Mouse (Mus musculus) heart, embryonic 10.5 days (tissue): ENCODE measurements at regions not wholly inside any gene's neighbourhood (a gene's known extent, or its start where the extent isn't known, plus 50 kb on each side); places are given as distances from the start of the nearest gene placed in this dataset.

Experiments
- DNase-seq: peaks from one replicate; pipeline ENCODE4 v3.0.0-alpha.2; 2017; ENCODE audit warnings: low spot score
- H3K27ac ChIP-seq: fragments of 300-500 bp; sonication (generic); 2 replicates; pipeline ENCODE4 v1.5.1; 2016; ENCODE audit warnings: mild to moderate bottlenecking
- H3K27me3 ChIP-seq: fragments of 300-500 bp; sonication (generic); 2 replicates; pipeline ENCODE4 v1.6.1; 2016; ENCODE audit warnings: mild to moderate bottlenecking; ENCODE audit not compliant: poor library complexity, insufficient read depth, severe bottlenecking
- H3K36me3 ChIP-seq: fragments of 300-500 bp; sonication (generic); 2 replicates; pipeline ENCODE4 v1.6.1; 2016; ENCODE audit warnings: mild to moderate bottlenecking, moderate library complexity
- H3K4me1 ChIP-seq: fragments of 300-500 bp; sonication (generic); 2 replicates; pipeline ENCODE4 v1.6.1; 2016; ENCODE audit warnings: mild to moderate bottlenecking
- H3K4me3 ChIP-seq: fragments of 300-500 bp; sonication (generic); 2 replicates; pipeline ENCODE4 v1.5.1; 2016; ENCODE audit warnings: mild to moderate bottlenecking, moderate library complexity
- H3K9me3 ChIP-seq: fragments of 300-500 bp; sonication (generic); 2 replicates; pipeline ENCODE4 v1.6.1; 2016; ENCODE audit warnings: mild to moderate bottlenecking, moderate library complexity
- WGBS: fragments of 180-500 bp; shearing (Covaris S2); methylation state at CpG from one replicate; pipeline ENCODE4 v1.1.7; 2016; 5-methylcytosine and 5-hydroxymethylcytosine counted together

DNA sequence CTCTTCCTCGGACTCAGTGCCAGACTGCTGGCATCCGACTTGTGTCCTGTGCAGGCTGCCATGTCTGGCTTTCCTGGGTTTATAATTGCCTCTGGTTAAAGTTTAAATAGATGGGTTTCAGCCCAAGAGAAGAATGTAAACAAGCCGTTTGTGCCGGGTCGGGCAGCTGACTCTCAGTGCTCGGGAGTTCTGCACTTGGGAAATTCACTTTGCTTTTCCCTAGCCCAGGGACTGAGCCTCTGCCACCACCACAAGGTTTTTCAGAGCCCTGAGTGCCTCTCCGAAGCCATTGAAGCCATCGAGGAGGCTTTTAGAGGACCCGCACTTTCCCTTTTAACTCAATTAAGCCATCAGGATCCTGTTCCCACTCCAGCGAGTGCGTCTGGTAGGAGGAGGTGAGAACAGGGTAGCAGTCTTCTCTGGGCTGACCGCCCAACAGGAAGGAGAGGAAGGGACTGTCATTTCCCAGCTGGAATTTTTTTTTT lies 80.8 kb upstream of the Mkln1 start:
- Histone ChIP-seq H3K27me3 (no peaks in the 10 kb centered on the region), H3K36me3 (no peaks in the 10 kb centered on the region), H3K4me1 (peaks cover 17% of the 10 kb centered on the region), H3K27ac (peak overlapping the region; percentile 60), H3K9me3 (no peaks in the 10 kb centered on the region), H3K4me3 (peak overlapping the region; percentile 46)
- 6% methylated on average over 12 of the region's 12 CpGs for WGBS
- DNase-seq: no peak

GRCm38 (mm10) chr6:31318506-31318905 lies 80.0 kb upstream of the Mkln1 start:
- H3K9me3 ChIP-seq: no peaks in the 10 kb centered on the region
- DNase-seq: peak; percentile 79

GRCm38 (mm10) chr6:31319431-31319830 lies 79.1 kb upstream of the Mkln1 start:
- H3K9me3 ChIP-seq: no peaks in the 10 kb centered on the region
- no peak overlapping the region for H3K4me3 ChIP-seq
- WGBS: 68% methylated on average over 2 of the region's 2 CpGs
- no peaks in the 10 kb centered on the region for H3K36me3 ChIP-seq
- H3K27me3 ChIP-seq: no peaks in the 10 kb centered on the region
- no peak overlapping the region for H3K27ac ChIP-seq
- peaks cover 21% of the 10 kb centered on the region for H3K4me1 ChIP-seq
- no peak for DNase-seq

More at GRCm38 (mm10) chr6:31318506-31318905, 80.0 kb upstream of the Mkln1 start:
- peak overlapping the region; percentile 46 for H3K4me3 ChIP-seq
- WGBS: 3% methylated on average over 11 of the region's 11 CpGs
- no peaks in the 10 kb centered on the region for H3K36me3 ChIP-seq
- H3K27ac ChIP-seq: no peak overlapping the region; the same call in 1 of the 2 replicates
- peaks cover 17% of the 10 kb centered on the region for H3K4me1 ChIP-seq
- no peaks in the 10 kb centered on the region for H3K27me3 ChIP-seq

DNA sequence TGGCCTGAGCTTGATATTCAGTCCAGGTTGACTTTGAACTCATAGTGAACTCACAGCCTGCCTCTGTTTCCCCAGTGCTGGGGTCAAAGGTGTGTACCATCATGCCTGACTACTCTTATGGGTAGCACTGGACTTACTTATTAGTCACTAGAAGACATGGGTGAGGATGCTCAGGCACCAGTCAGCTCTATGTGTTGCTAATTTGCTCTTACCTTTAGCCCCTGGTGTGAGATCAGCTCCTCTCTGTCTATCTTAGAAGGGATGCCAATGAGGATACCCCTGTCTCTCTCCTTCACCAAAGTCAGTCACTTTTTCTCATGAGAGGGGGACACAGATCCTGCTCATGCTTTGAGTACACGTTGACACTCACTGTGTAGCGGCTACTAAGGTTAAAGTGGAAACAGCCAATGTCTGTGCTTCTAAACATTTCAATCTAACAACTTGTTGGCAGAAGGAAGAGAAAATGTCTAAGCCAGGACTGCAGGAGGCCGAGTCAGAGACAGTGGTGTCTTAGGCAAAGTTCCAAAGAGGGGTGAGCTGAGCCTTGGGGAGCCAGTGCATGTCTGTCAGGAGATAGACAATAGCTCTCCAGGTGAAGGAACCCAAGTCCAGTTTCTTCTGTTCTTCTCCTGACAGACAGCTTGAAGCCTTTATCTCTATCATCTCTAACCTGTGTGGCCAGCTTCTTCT lies 78.2 kb upstream of the Mkln1 start:
- Histone ChIP-seq H3K36me3 (no peaks in the 10 kb centered on the region), H3K4me3 (no peak overlapping the region), H3K4me1 (peaks cover 26% of the 10 kb centered on the region), H3K27me3 (no peaks in the 10 kb centered on the region), H3K9me3 (no peaks in the 10 kb centered on the region), H3K27ac (no peak overlapping the region)
- DNase-seq: no peak
- 74% methylated on average over 3 of the region's 3 CpGs for WGBS

DNA sequence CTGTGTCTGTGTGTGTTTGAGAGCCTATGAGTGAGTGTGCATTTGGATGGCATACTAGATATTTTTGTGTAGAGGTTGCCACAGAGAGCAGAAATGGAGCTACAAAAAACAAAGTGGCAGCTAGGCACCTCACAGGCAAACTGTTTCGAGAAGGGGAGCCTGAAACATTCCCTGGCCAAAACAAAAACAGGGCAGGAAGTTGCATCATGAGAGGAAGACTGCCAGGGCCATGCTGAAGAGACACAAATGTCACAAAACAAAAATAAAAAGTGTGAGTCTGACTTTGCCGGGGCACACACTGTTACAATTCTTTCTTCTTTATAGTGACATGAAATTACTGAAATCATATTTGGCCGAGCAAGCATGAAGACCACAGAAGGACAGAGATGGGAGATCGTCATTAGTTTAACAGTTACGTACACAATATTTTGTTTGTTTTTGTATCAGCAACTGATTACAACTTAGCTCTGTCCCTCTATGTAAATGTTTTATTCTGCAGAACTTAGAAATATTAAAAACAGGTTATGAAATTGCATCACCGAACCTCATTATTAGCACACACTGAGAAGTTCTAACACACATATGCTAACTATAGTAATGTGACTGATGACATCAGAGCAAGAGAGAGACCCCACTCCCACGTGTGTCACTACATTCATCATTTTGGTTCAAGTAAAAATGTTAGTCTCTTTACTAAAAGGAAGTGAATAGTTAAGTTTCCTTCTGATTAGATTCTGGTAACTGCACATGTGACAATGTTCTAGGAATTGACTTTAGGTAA lies 77.3 kb upstream of the Mkln1 start:
- H3K36me3 ChIP-seq: no peaks in the 10 kb centered on the region
- no peak overlapping the region for H3K27ac ChIP-seq
- no peaks in the 10 kb centered on the region for H3K27me3 ChIP-seq
- peaks cover 26% of the 10 kb centered on the region for H3K4me1 ChIP-seq
- no peaks in the 10 kb centered on the region for H3K9me3 ChIP-seq
- 73% methylated on average over 7 of the region's 7 CpGs for WGBS
- no peak overlapping the region for H3K4me3 ChIP-seq
- no peak for DNase-seq

- no peaks in the 10 kb centered on the region for H3K9me3 ChIP-seq
- H3K27me3 ChIP-seq: no peaks in the 10 kb centered on the region
- no peaks in the 10 kb centered on the region for H3K36me3 ChIP-seq
- WGBS: 54% methylated on average over 10 of the region's 10 CpGs
- H3K4me1 ChIP-seq: peaks cover 26% of the 10 kb centered on the region
- H3K27ac ChIP-seq: no peak overlapping the region
- no peak for DNase-seq
- no peak overlapping the region for H3K4me3 ChIP-seq
Observed at GRCm38 (mm10) chr6:31321902-31322301, 76.6 kb upstream of the Mkln1 start.

DNA sequence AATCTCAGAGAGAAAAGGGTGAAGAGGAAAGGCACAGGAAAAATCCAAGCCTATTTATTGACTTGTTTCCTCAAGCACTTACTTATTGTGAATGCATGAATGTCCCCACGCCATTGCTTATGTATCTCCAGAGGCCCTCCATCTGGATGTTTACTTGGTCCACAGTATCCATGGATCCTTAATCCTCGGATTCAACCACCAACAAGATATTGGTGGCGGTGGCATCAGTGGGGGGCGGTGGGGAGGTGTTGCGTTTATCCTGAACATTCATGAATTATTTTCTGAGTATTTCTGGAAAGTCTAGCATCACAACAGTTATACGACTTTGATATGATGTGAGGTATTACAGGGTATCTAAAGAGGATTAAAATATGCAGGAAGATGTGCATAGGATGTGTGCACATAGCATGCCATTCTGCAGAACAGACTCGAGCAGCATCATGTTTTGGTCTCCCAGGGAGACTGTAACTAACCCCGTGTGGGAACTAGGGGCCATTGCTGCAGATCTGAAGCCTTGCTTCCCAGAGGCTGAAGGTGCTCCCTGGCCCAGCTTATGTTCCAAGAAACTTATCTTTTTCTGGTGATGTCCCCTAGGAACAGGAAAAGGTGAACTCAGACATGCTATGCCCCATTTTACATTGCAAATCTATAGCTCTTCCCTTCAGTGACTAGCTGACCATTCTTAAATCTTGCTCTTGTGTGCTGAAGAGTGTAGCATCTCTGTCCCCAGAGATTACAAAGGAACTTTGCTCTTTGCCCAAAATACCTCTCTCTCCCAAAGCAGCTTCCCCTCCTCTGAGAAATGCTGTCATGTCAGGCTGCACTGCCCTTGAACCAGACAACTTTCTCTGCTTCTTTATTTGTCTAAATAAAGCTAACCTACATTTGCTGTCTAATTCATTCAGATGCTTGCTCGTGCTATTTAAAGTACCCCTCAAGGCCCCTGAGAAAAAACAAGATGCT lies 75.0 kb upstream of the Mkln1 start:
- Histone ChIP-seq H3K4me3 (no peak overlapping the region), H3K9me3 (no peaks in the 10 kb centered on the region), H3K36me3 (no peaks in the 10 kb centered on the region), H3K27me3 (no peaks in the 10 kb centered on the region), H3K27ac (no peak overlapping the region), H3K4me1 (peaks cover 15% of the 10 kb centered on the region)
- WGBS: 68% methylated on average over 9 of the region's 9 CpGs
- peak; percentile 58 for DNase-seq

GRCm38 (mm10) chr6:31324717-31325116 lies 73.8 kb upstream of the Mkln1 start:
- no peaks in the 10 kb centered on the region for H3K36me3 ChIP-seq
- no peak for DNase-seq
- 57% methylated on average over 6 of the region's 6 CpGs for WGBS
- H3K4me1 ChIP-seq: peaks cover 13% of the 10 kb centered on the region; the same call in 1 of the 2 replicates
- H3K4me3 ChIP-seq: no peak overlapping the region
- H3K27me3 ChIP-seq: no peaks in the 10 kb centered on the region
- H3K27ac ChIP-seq: no peak overlapping the region
- no peaks in the 10 kb centered on the region for H3K9me3 ChIP-seq

DNA sequence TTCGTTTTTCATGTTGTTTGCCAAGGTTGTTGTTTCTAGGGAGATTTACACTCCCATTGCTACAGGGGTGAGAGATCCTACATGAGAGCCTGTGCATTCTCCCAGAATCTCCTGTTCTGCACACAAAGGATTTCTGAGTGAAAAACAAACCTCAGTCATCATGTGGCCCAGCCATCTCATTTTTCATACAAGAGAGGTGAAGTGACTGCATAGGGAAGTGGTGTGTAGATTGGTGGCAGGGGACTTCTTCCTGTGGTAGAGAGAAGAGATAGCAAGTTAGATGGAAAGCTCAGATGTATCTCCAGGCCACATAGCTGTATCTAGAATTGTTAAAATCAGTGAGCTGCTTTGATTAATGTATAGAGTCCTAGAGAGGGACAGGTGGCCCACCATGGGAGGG lies 72.9 kb upstream of the Mkln1 start:
- no peak for DNase-seq
- Histone ChIP-seq H3K36me3 (no peaks in the 10 kb centered on the region), H3K27ac (no peak overlapping the region), H3K4me1 (peaks cover 13% of the 10 kb centered on the region; the same call in 1 of the 2 replicates), H3K9me3 (no peaks in the 10 kb centered on the region), H3K4me3 (no peak overlapping the region), H3K27me3 (no peaks in the 10 kb centered on the region)
- WGBS: 76% methylated on average over 1 of the region's 1 CpGs

DNA sequence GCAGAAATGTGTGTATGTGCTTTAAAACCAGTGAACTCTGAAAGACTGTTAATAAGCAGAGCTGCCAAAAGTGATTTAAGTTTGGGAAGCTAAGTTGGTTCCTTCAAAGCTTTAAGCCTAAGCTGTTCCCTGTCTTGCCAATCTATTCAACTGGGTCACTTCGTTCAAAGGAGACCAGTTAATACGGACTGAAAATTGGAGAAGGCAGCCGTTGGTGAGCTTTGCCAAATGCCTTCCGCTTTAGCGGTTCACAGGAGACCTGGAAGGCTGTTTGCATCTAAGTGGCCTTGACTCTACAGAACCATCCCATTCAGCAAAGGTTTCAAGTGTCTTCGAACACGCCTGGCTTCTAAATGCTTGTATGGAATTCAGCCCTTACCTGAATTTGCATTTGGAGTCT lies 68.2 kb upstream of the Mkln1 start:
- WGBS: 84% methylated on average over 7 of the region's 7 CpGs

GRCm38 (mm10) chr6:31330868-31331267 lies 67.7 kb upstream of the Mkln1 start:
- H3K4me3 ChIP-seq: no peak overlapping the region
- H3K36me3 ChIP-seq: no peaks in the 10 kb centered on the region
- H3K4me1 ChIP-seq: no peaks in the 10 kb centered on the region
- no peaks in the 10 kb centered on the region for H3K27me3 ChIP-seq
- H3K9me3 ChIP-seq: no peaks in the 10 kb centered on the region
- no peak for DNase-seq
- 78% methylated on average over 3 of the region's 3 CpGs for WGBS
- no peak overlapping the region for H3K27ac ChIP-seq

More for the DNA sequence above, 68.2 kb upstream of the Mkln1 start:
- DNase-seq: no peak
- no peak overlapping the region for H3K27ac ChIP-seq
- H3K36me3 ChIP-seq: no peaks in the 10 kb centered on the region
- no peaks in the 10 kb centered on the region for H3K9me3 ChIP-seq
- H3K4me3 ChIP-seq: no peak overlapping the region
- no peaks in the 10 kb centered on the region for H3K27me3 ChIP-seq
- H3K4me1 ChIP-seq: no peaks in the 10 kb centered on the region

DNA sequence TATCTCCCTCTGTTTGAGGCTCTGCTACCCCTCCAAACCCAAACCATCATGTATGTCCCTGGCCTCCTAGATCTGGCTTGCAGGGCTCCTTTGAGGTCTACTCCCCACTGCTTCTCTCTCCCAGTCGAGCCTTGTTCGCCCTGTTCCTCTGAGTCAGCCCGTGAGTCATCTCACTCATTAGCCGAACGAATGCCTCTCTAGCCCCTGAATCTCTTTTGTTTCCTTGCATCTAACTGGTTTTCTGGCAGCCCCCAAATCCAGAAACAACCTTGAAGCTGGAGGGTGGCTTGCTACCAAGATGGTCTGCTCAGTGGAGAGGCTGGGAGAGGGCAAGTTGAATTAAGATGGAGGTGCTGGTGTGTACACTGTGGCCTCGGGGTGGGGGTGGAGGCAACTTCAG lies 66.3 kb upstream of the Mkln1 start:
- Histone ChIP-seq H3K27ac (no peak overlapping the region), H3K9me3 (no peaks in the 10 kb centered on the region), H3K36me3 (no peaks in the 10 kb centered on the region), H3K4me3 (no peak overlapping the region), H3K4me1 (no peaks in the 10 kb centered on the region), H3K27me3 (no peaks in the 10 kb centered on the region)
- WGBS: 61% methylated on average over 6 of the region's 6 CpGs
- no peak for DNase-seq
